Mouse (Mus musculus) stomach, embryonic 15.5 days (tissue): Measurements from ENCODE around the gene Nans. TPM values are rescaled to one million over a fixed set of nuclear protein-coding genes. Genes with fewer than 3 reads are reported as not detected.

Experiments used
- ATAC-seq: fragments of 200-750 bp; cut with Nextera tagmentation; 2 replicates; pipeline ENCODE4 v1.8.0; 2017; ENCODE audit warnings: low read depth, moderate number of reproducible peaks, moderate TSS enrichment; ENCODE audit not compliant: insufficient read depth, low FRiP score
- H3K27ac ChIP-seq: fragments of 300-500 bp; sonication (generic); 2 replicates; pipeline ENCODE4 v1.5.1; 2015; ENCODE audit warnings: mild to moderate bottlenecking, inconsistent platforms
- H3K27me3 ChIP-seq: fragments of 300-500 bp; sonication (generic); replicated peaks from 2 replicates; pipeline ENCODE4 v1.6.1; 2015; ENCODE audit warnings: inconsistent platforms
- H3K36me3 ChIP-seq: fragments of 300-500 bp; sonication (generic); 2 replicates; pipeline ENCODE4 v1.6.1; 2015; ENCODE audit warnings: inconsistent platforms
- H3K4me1 ChIP-seq: fragments of 300-500 bp; sonication (generic); 2 replicates; pipeline ENCODE4 v1.6.1; 2015; ENCODE audit warnings: inconsistent platforms
- H3K4me2 ChIP-seq: fragments of 300-500 bp; sonication (generic); 2 replicates; pipeline ENCODE4 v1.6.1; 2015; ENCODE audit warnings: mild to moderate bottlenecking, inconsistent platforms
- H3K4me3 ChIP-seq: fragments of 300-500 bp; sonication (generic); replicated peaks from 2 replicates; pipeline ENCODE4 v1.5.1; 2015; ENCODE audit warnings: inconsistent platforms
- H3K9ac ChIP-seq: fragments of 300-500 bp; sonication (generic); 2 replicates; pipeline ENCODE4 v1.6.1; 2015; ENCODE audit warnings: inconsistent platforms
- H3K9me3 ChIP-seq: fragments of 300-500 bp; sonication (generic); 2 replicates; pipeline ENCODE4 v1.6.1; 2016; ENCODE audit warnings: inconsistent platforms
- WGBS: fragments of 180-500 bp; shearing (Covaris S2); methylation state at CpG from one replicate; pipeline ENCODE4 v1.1.7; 2015; 5-methylcytosine and 5-hydroxymethylcytosine counted together
- polyA plus RNA-seq: library from polyadenylated mRNA; unstranded; fragments of >200 nt; fragmentation: Nextera tagmentation; extraction: Ambion mirVana; gene quantifications from 2 replicates; pipeline ENCODE4 v1.2.1, GENCODE M21; 2015

Gene Nans
- polyA plus RNA-seq, 1 experiment from 2014 or later, result 88.6 TPM

GRCm38 (mm10) chr4:46493071-46493470 is 4.0 kb downstream of the Nans start:
- Histone ChIP-seq H3K4me1 (no peaks in the 10 kb centered on the region; the same call in none of the 2 replicates), H3K36me3 (peaks cover 22% of the 10 kb centered on the region), H3K9me3 (no peaks in the 10 kb centered on the region), H3K27ac (no peak overlapping the region), H3K4me2 (no peak overlapping the region), H3K27me3 (no peaks in the 10 kb centered on the region), H3K9ac (no peak overlapping the region), H3K4me3 (no peak overlapping the region)
- ATAC-seq, result no peak
- WGBS, result 96% methylated on average over 6 of the region's 6 CpGs

GRCm38 (mm10) chr4:46495543-46495942 is 6.5 kb downstream of the Nans start:
- Histone ChIP-seq H3K27me3 (no peaks in the 10 kb centered on the region), H3K4me1 (no peaks in the 10 kb centered on the region; the same call in 1 of the 2 replicates), H3K9ac (no peak overlapping the region), H3K27ac (no peak overlapping the region), H3K36me3 (peaks cover 28% of the 10 kb centered on the region), H3K4me3 (no peak overlapping the region), H3K4me2 (no peak overlapping the region), H3K9me3 (no peaks in the 10 kb centered on the region)
- WGBS, result 77% methylated on average over 12 of the region's 12 CpGs
- ATAC-seq, result no peak

GRCm38 (mm10) chr4:46497286-46497892 is 8.3 kb downstream of the Nans start:
- H3K4me1 ChIP-seq, result no peaks in the 10 kb centered on the region
- H3K27me3 ChIP-seq, result no peaks in the 10 kb centered on the region
- H3K36me3 ChIP-seq, result peaks cover 35% of the 10 kb centered on the region
- no peak overlapping the region for H3K4me3 ChIP-seq
- WGBS, result 49% methylated on average over 4 of the region's 4 CpGs
- H3K9ac ChIP-seq, result no peak overlapping the region
- no peaks in the 10 kb centered on the region for H3K9me3 ChIP-seq
- no peak for ATAC-seq
- no peak overlapping the region for H3K4me2 ChIP-seq
- H3K27ac ChIP-seq, result no peak overlapping the region

- Histone ChIP-seq H3K4me2 (no peak overlapping the region), H3K27ac (no peak overlapping the region), H3K9me3 (no peaks in the 10 kb centered on the region), H3K36me3 (peaks cover 32% of the 10 kb centered on the region), H3K4me3 (no peak overlapping the region), H3K27me3 (no peaks in the 10 kb centered on the region), H3K4me1 (no peaks in the 10 kb centered on the region), H3K9ac (no peak overlapping the region)
- WGBS, result 63% methylated on average over 3 of the region's 3 CpGs
- no peak for ATAC-seq
These were observed 9.5 kb downstream of the Nans start for GRCm38 (mm10) chr4:46498511-46498910.

- no peaks in the 10 kb centered on the region for H3K9me3 ChIP-seq
- H3K4me1 ChIP-seq, result no peaks in the 10 kb centered on the region
- no peak overlapping the region for H3K4me3 ChIP-seq
- 13% methylated on average over 4 of the region's 4 CpGs for WGBS
- ATAC-seq, result no peak
- no peak overlapping the region for H3K4me2 ChIP-seq
- H3K27me3 ChIP-seq, result no peaks in the 10 kb centered on the region
- peaks cover 30% of the 10 kb centered on the region for H3K36me3 ChIP-seq
- no peak overlapping the region for H3K9ac ChIP-seq
- H3K27ac ChIP-seq, result no peak overlapping the region
These were observed 9.9 kb downstream of the Nans start for GRCm38 (mm10) chr4:46498976-46499375.

- H3K27ac ChIP-seq, result no peak overlapping the region
- H3K9ac ChIP-seq, result no peak overlapping the region
- H3K27me3 ChIP-seq, result no peaks in the 10 kb centered on the region
- 0 out of 2 replicates have a peak, but pooled peaks cover 5% of the 10 kb centered on the region for H3K4me1 ChIP-seq
- H3K4me2 ChIP-seq, result no peak overlapping the region
- H3K9me3 ChIP-seq, result no peaks in the 10 kb centered on the region
- peaks cover 23% of the 10 kb centered on the region for H3K36me3 ChIP-seq
- 67% methylated on average over 16 of the region's 16 CpGs for WGBS
- no peak overlapping the region for H3K4me3 ChIP-seq
- no peak for ATAC-seq
These were observed 13.8 kb downstream of the Nans start for GRCm38 (mm10) chr4:46502606-46503502.

GRCm38 (mm10) chr4:46503881-46504280 is 14.8 kb downstream of the Nans start:
- H3K4me3 ChIP-seq, result no peak overlapping the region
- 69% methylated on average over 3 of the region's 3 CpGs for WGBS
- no peaks in the 10 kb centered on the region for H3K27me3 ChIP-seq
- H3K27ac ChIP-seq, result no peak overlapping the region
- no peaks in the 10 kb centered on the region for H3K9me3 ChIP-seq
- no peak overlapping the region for H3K9ac ChIP-seq
- H3K4me1 ChIP-seq, result 0 out of 2 replicates have a peak, but pooled peaks cover 5% of the 10 kb centered on the region
- H3K36me3 ChIP-seq, result peaks cover 23% of the 10 kb centered on the region
- no peak overlapping the region for H3K4me2 ChIP-seq
- ATAC-seq, result no peak

GRCm38 (mm10) chr4:46505361-46506057 is 16.5 kb downstream of the Nans start:
- H3K9ac ChIP-seq, result no peak overlapping the region
- no peak overlapping the region for H3K27ac ChIP-seq
- H3K4me1 ChIP-seq, result 0 out of 2 replicates have a peak, but pooled peaks cover 5% of the 10 kb centered on the region
- WGBS, result 62% methylated on average over 8 of the region's 8 CpGs
- no peaks in the 10 kb centered on the region for H3K9me3 ChIP-seq
- no peak overlapping the region for H3K4me2 ChIP-seq
- H3K4me3 ChIP-seq, result no peak overlapping the region
- peaks cover 18% of the 10 kb centered on the region for H3K36me3 ChIP-seq
- ATAC-seq, result no peak
- no peaks in the 10 kb centered on the region for H3K27me3 ChIP-seq

- Histone ChIP-seq H3K4me1 (0 out of 2 replicates have a peak, but pooled peaks cover 5% of the 10 kb centered on the region), H3K36me3 (peaks cover 12% of the 10 kb centered on the region; the same call in 1 of the 2 replicates), H3K4me3 (peak overlapping the region; percentile 67), H3K4me2 (peak overlapping the region; percentile 97), H3K27ac (no peak overlapping the region), H3K9me3 (no peaks in the 10 kb centered on the region), H3K27me3 (no peaks in the 10 kb centered on the region), H3K9ac (peak overlapping the region; percentile 48; the same call in 1 of the 2 replicates)
- peak; percentile 96 for ATAC-seq
- WGBS, result under 1% methylated on average over 93 of the region's 94 CpGs
These were observed 18.0 kb downstream of the Nans start for GRCm38 (mm10) chr4:46506801-46507610.

- Histone ChIP-seq H3K4me3 (peak overlapping the region; percentile 67), H3K4me2 (peak overlapping the region; percentile 97), H3K36me3 (0 out of 2 replicates have a peak, but pooled peaks cover 5% of the 10 kb centered on the region), H3K27ac (peak overlapping the region; percentile 70; the same call in 1 of the 2 replicates), H3K4me1 (0 out of 2 replicates have a peak, but pooled peaks cover 5% of the 10 kb centered on the region), H3K27me3 (no peaks in the 10 kb centered on the region), H3K9me3 (no peaks in the 10 kb centered on the region), H3K9ac (no peak overlapping the region)
- 8% methylated on average over 16 of the region's 16 CpGs for WGBS
- ATAC-seq, result no peak; the same call in 1 of the 2 replicates
These were observed 18.9 kb downstream of the Nans start for GRCm38 (mm10) chr4:46507736-46508460.
